Mouse (Mus musculus): ENCODE measurements around the gene Gria1.

GRCm38 (mm10) chr11:57103751-57104254 is 92.6 kb downstream of the Gria1 start:
- no peak for TF ChIP-seq MYOD1 (IDR thresholded peaks at IDR 0.05; ENCODE audit: control insufficient read depth, insufficient read length, low read depth)
- TF ChIP-seq CTCF (IDR thresholded peaks at IDR 0.05; ENCODE audit: control insufficient read depth, insufficient read depth, insufficient read length): no peak
- TF ChIP-seq MYOG (IDR thresholded peaks at IDR 0.05; ENCODE audit: control insufficient read depth, extremely low read depth, insufficient read length): no peak
- TF ChIP-seq MAX (IDR thresholded peaks at IDR 0.05): no peak
- TF ChIP-seq USF1 (IDR thresholded peaks at IDR 0.05; ENCODE audit: low read depth): no peak
